In genomic region chr10:108514671-108515070, GRCm38 (mm10) we compare ENCODE assay signal across 26 mouse cellular contexts.
A peak's percentile ranks its signal among the peaks of the same experiment; 100 is the strongest.
DNase-seq lines count a peak whose midpoint lies in the region; ATAC-seq and TF ChIP-seq lines count a peak whose summit lies in the region.
"Had no signal": no experiment of that assay in that cellular context is flagged by ENCODE, and none has a peak within 500 bp of the region (broad histone marks: within the 10 kb centered on the region; RNA-seq: fewer than 3 reads in every experiment).

No protein-coding gene starts in this region.

- no peak overlapping the region for H3K27ac ChIP-seq in heart, embryonic 10.5 days
- H3K27ac ChIP-seq in heart, embryonic 11.5 days (ENCODE audit: low read depth, low read length) = no peak overlapping the region
- no peak overlapping the region for H3K27ac ChIP-seq in midbrain, embryonic 11.5 days (ENCODE audit: low read depth, low read length)
- no peak overlapping the region for H3K27ac ChIP-seq in midbrain, embryonic 13.5 days
- H3K27ac ChIP-seq: embryonic facial prominence, embryonic 13.5 days; heart, embryonic 15.5 days; hindbrain, embryonic 12.5 days; kidney, postnatal 0 days; limb, embryonic 13.5 days; liver, embryonic 12.5 days had no signal

- no peaks in the 10 kb centered on the region for H3K36me3 ChIP-seq in heart, embryonic 10.5 days
- no peaks in the 10 kb centered on the region for H3K36me3 ChIP-seq in heart, embryonic 11.5 days (ENCODE audit: control insufficient read depth, insufficient read depth, low read length)
- H3K36me3 ChIP-seq in midbrain, embryonic 11.5 days (ENCODE audit: control insufficient read depth, insufficient read depth, low read length) = no peaks in the 10 kb centered on the region
- H3K36me3 ChIP-seq in midbrain, embryonic 13.5 days = no peaks in the 10 kb centered on the region
- H3K36me3 ChIP-seq: embryonic facial prominence, embryonic 13.5 days; heart, embryonic 15.5 days; hindbrain, embryonic 12.5 days; limb, embryonic 13.5 days; liver, embryonic 12.5 days had no signal

- no peaks in the 10 kb centered on the region for H3K9me3 ChIP-seq in heart, embryonic 10.5 days
- H3K9me3 ChIP-seq in heart, embryonic 11.5 days (replicated peaks; ENCODE audit: control insufficient read depth, low read length) = no peaks in the 10 kb centered on the region
- no peaks in the 10 kb centered on the region for H3K9me3 ChIP-seq in midbrain, embryonic 11.5 days (ENCODE audit: control insufficient read depth, low read length)
- no peaks in the 10 kb centered on the region for H3K9me3 ChIP-seq in midbrain, embryonic 13.5 days
- H3K9me3 ChIP-seq: embryonic facial prominence, embryonic 13.5 days; heart, embryonic 15.5 days; hindbrain, embryonic 12.5 days; limb, embryonic 13.5 days; liver, embryonic 12.5 days had no signal

- H3K9ac ChIP-seq in heart, embryonic 11.5 days (ENCODE audit: low read depth, low read length) = no peak overlapping the region
- no peak overlapping the region for H3K9ac ChIP-seq in midbrain, embryonic 11.5 days (ENCODE audit: low read length)
- H3K9ac ChIP-seq in midbrain, embryonic 13.5 days (replicated peaks) = no peak overlapping the region
- H3K9ac ChIP-seq: embryonic facial prominence, embryonic 13.5 days; heart, embryonic 15.5 days; hindbrain, embryonic 12.5 days; limb, embryonic 13.5 days; liver, embryonic 12.5 days had no signal

- H3K27me3 ChIP-seq in heart, embryonic 10.5 days (ENCODE audit: insufficient read depth, poor library complexity, severe bottlenecking) = no peaks in the 10 kb centered on the region
- no peaks in the 10 kb centered on the region for H3K27me3 ChIP-seq in heart, embryonic 11.5 days (ENCODE audit: control insufficient read depth, insufficient read depth, low read length)
- H3K27me3 ChIP-seq in midbrain, embryonic 11.5 days (ENCODE audit: control insufficient read depth, insufficient read depth, low read length) = no peaks in the 10 kb centered on the region
- no peaks in the 10 kb centered on the region for H3K27me3 ChIP-seq in midbrain, embryonic 13.5 days
- H3K27me3 ChIP-seq: embryonic facial prominence, embryonic 13.5 days; heart, embryonic 15.5 days; hindbrain, embryonic 12.5 days; limb, embryonic 13.5 days; liver, embryonic 12.5 days; megakaryocyte, embryonic 14.5 days had no signal

- H3K4me2 ChIP-seq in heart, embryonic 11.5 days = no peak overlapping the region
- H3K4me2 ChIP-seq in midbrain, embryonic 11.5 days = no peak overlapping the region
- H3K4me2 ChIP-seq in midbrain, embryonic 13.5 days (replicated peaks) = no peak overlapping the region
- H3K4me2 ChIP-seq: embryonic facial prominence, embryonic 13.5 days; heart, embryonic 15.5 days; hindbrain, embryonic 12.5 days; limb, embryonic 13.5 days; liver, embryonic 12.5 days had no signal

- no peak overlapping the region for H3K4me3 ChIP-seq in heart, embryonic 10.5 days
- H3K4me3 ChIP-seq in heart, embryonic 11.5 days (ENCODE audit: low read depth, low read length) = no peak overlapping the region
- H3K4me3 ChIP-seq in midbrain, embryonic 11.5 days (ENCODE audit: low read depth, low read length) = no peak overlapping the region
- H3K4me3 ChIP-seq in midbrain, embryonic 13.5 days (replicated peaks) = no peak overlapping the region
- H3K4me3 ChIP-seq: embryonic facial prominence, embryonic 13.5 days; heart, embryonic 15.5 days; hindbrain, embryonic 12.5 days; limb, embryonic 13.5 days; liver, embryonic 12.5 days; megakaryocyte, embryonic 14.5 days had no signal

- no peak for ATAC-seq in heart, embryonic 11.5 days (replicated peaks; ENCODE audit: insufficient number of reproducible peaks, low FRiP score, low TSS enrichment)
- ATAC-seq in midbrain, embryonic 11.5 days (ENCODE audit: low FRiP score) = no peak
- ATAC-seq in midbrain, embryonic 13.5 days = no peak
- ATAC-seq: intestine, embryonic 16.5 days; liver, embryonic 12.5 days; lung, postnatal 0 days had no signal

- peak; percentile 10 for DNase-seq in heart, embryonic 10.5 days (ENCODE audit: low spot score)
- peak; percentile 65 for DNase-seq in midbrain, embryonic 11.5 days (ENCODE audit: low spot score, missing footprints)
- DNase-seq in brain, embryonic 14.5 days (ENCODE audit: low read depth) = peak; percentile 65
- peak; percentile 29 for DNase-seq in retina, postnatal 1 day
- no peak for DNase-seq in cerebellum, adult 11-12 months
- DNase-seq: adrenal gland, adult 8-10 months; cerebellum, adult 11 months; cerebellum, adult 9-11 months; kidney, adult 8-10 months; layer of hippocampus, adult 9-11 months; lung, adult 18-20 months; lung, postnatal 4 days; midbrain, embryonic 14.5 days; spleen, adult 18-20 months; thymus, postnatal 36 days had no signal

- no peak for TF ChIP-seq POLR2A in brain, embryonic 14.5 days (IDR thresholded peaks at IDR 0.05; ENCODE audit: borderline replicate concordance, extremely low read depth, insufficient read depth, insufficient read length, poor library complexity, severe bottlenecking)

- TF ChIP-seq CTCF in brain, embryonic 14.5 days (IDR thresholded peaks at IDR 0.05; ENCODE audit: borderline replicate concordance, extremely low read depth, insufficient read depth, insufficient read length) = no peak

- 0 out of 2 replicates have a peak, but pooled peaks cover 4% of the 10 kb centered on the region for H3K4me1 ChIP-seq in heart, embryonic 10.5 days
- H3K4me1 ChIP-seq in heart, embryonic 11.5 days (ENCODE audit: control insufficient read depth, insufficient read depth, low read length) = no peaks in the 10 kb centered on the region; the same call in 1 of the 2 replicates
- H3K4me1 ChIP-seq in midbrain, embryonic 11.5 days (ENCODE audit: control insufficient read depth, insufficient read depth, low read length) = no peaks in the 10 kb centered on the region
- no peaks in the 10 kb centered on the region for H3K4me1 ChIP-seq in midbrain, embryonic 13.5 days (replicated peaks)
- H3K4me1 ChIP-seq: embryonic facial prominence, embryonic 13.5 days; heart, embryonic 15.5 days; hindbrain, embryonic 12.5 days; limb, embryonic 13.5 days; liver, embryonic 12.5 days; megakaryocyte, embryonic 14.5 days had no signal

- WGBS in heart, embryonic 10.5 days = 70% methylated on average over 7 of the region's 7 CpGs
- 71% methylated on average over 7 of the region's 7 CpGs for WGBS in heart, embryonic 11.5 days (ENCODE audit: insufficient replicate concordance)
- 70% methylated on average over 7 of the region's 7 CpGs for WGBS in midbrain, embryonic 11.5 days
- 68% methylated on average over 7 of the region's 7 CpGs for WGBS in midbrain, embryonic 13.5 days
